Mouse (Mus musculus) intestine, embryonic 16.5 days (tissue): ENCODE results near the gene Mtx3. TPM values are rescaled to one million over a fixed set of nuclear protein-coding genes. Genes with fewer than 3 reads are reported as not detected.

Source experiments
- ATAC-seq: fragments of 200-750 bp; cut with Nextera tagmentation; 2 replicates; pipeline ENCODE4 v1.8.0; 2017; ENCODE audit warnings: moderate TSS enrichment, moderate library complexity
- H3K27ac ChIP-seq: fragments of 300-500 bp; sonication (generic); 2 replicates; pipeline ENCODE4 v1.5.1; 2014; ENCODE audit warnings: mild to moderate bottlenecking, low read length
- H3K27me3 ChIP-seq: fragments of 300-500 bp; sonication (generic); replicated peaks from 2 replicates; pipeline ENCODE4 v1.6.1; 2014; ENCODE audit warnings: low read length, control low read depth, mixed read lengths; ENCODE audit not compliant: control insufficient read depth, insufficient read depth
- H3K36me3 ChIP-seq: fragments of 300-500 bp; sonication (generic); 2 replicates; pipeline ENCODE4 v1.6.1; 2014; ENCODE audit warnings: low read length, control low read depth; ENCODE audit not compliant: control insufficient read depth, insufficient read depth
- H3K4me1 ChIP-seq: fragments of 300-500 bp; sonication (generic); 2 replicates; pipeline ENCODE4 v1.6.1; 2014; ENCODE audit warnings: low read length, control low read depth, mixed read lengths; ENCODE audit not compliant: control insufficient read depth, insufficient read depth
- H3K4me2 ChIP-seq: fragments of 300-500 bp; sonication (generic); 2 replicates; pipeline ENCODE4 v1.6.1; 2014; ENCODE audit warnings: low read depth, low read length, control low read depth
- H3K4me3 ChIP-seq: fragments of 300-500 bp; sonication (generic); 2 replicates; pipeline ENCODE4 v1.5.1; 2014; ENCODE audit warnings: mild to moderate bottlenecking, low read length
- H3K9ac ChIP-seq: fragments of 300-500 bp; sonication (generic); 2 replicates; pipeline ENCODE4 v1.6.1; 2014; ENCODE audit warnings: low read depth, low read length
- H3K9me3 ChIP-seq: fragments of 300-500 bp; sonication (generic); 2 replicates; pipeline ENCODE4 v1.6.1; 2016; ENCODE audit warnings: low read length, control low read depth; ENCODE audit not compliant: control insufficient read depth
- WGBS: fragments of 180-500 bp; shearing (Covaris S2); extraction: QIAGEN DNeasy Blood & Tissue Kit; methylation state at CpG from one replicate; pipeline ENCODE4 v1.1.7; 2014; 5-methylcytosine and 5-hydroxymethylcytosine counted together
- polyA plus RNA-seq: library from polyadenylated mRNA; unstranded; fragments of >200 nt; fragmentation: Nextera tagmentation; extraction: Ambion mirVana; gene quantifications from 2 replicates; pipeline ENCODE4 v1.2.1, GENCODE M21; 2015

Gene Mtx3
- polyA plus RNA-seq, 1 experiment from 2014 or later: 3.1 TPM

GRCm38 (mm10) chr13:92833162-92833561 lies 11.4 kb upstream of the Mtx3 start:
- no peak overlapping the region for H3K4me2 ChIP-seq
- H3K4me1 ChIP-seq: no peaks in the 10 kb centered on the region
- no peaks in the 10 kb centered on the region for H3K9me3 ChIP-seq
- H3K36me3 ChIP-seq: no peaks in the 10 kb centered on the region
- no peaks in the 10 kb centered on the region for H3K27me3 ChIP-seq
- ATAC-seq: no peak
- no peak overlapping the region for H3K9ac ChIP-seq
- no peak overlapping the region for H3K4me3 ChIP-seq
- 63% methylated on average over 4 of the region's 4 CpGs for WGBS
- no peak overlapping the region for H3K27ac ChIP-seq

GRCm38 (mm10) chr13:92846438-92846837 lies 1.9 kb downstream of the Mtx3 start:
- WGBS: 60% methylated on average over 4 of the region's 4 CpGs
- no peak overlapping the region for H3K4me2 ChIP-seq
- H3K36me3 ChIP-seq: peaks cover 3% of the 10 kb centered on the region; the same call in 1 of the 2 replicates
- no peak overlapping the region for H3K4me3 ChIP-seq
- no peak for ATAC-seq
- no peak overlapping the region for H3K9ac ChIP-seq
- 0 out of 2 replicates have a peak, but pooled peaks cover 3% of the 10 kb centered on the region for H3K4me1 ChIP-seq
- H3K27ac ChIP-seq: no peak overlapping the region
- H3K27me3 ChIP-seq: no peaks in the 10 kb centered on the region
- H3K9me3 ChIP-seq: no peaks in the 10 kb centered on the region

GRCm38 (mm10) chr13:92847336-92847735 lies 2.8 kb downstream of the Mtx3 start:
- 93% methylated on average over 7 of the region's 7 CpGs for WGBS

GRCm38 (mm10) chr13:92848002-92848401 lies 3.4 kb downstream of the Mtx3 start:
- Histone ChIP-seq H3K36me3 (peaks cover 3% of the 10 kb centered on the region; the same call in 1 of the 2 replicates), H3K4me3 (no peak overlapping the region), H3K4me1 (0 out of 2 replicates have a peak, but pooled peaks cover 3% of the 10 kb centered on the region), H3K4me2 (no peak overlapping the region), H3K27me3 (no peaks in the 10 kb centered on the region), H3K9ac (no peak overlapping the region), H3K27ac (no peak overlapping the region), H3K9me3 (no peaks in the 10 kb centered on the region)
- no peak for ATAC-seq
- 78% methylated on average over 5 of the region's 5 CpGs for WGBS

More at GRCm38 (mm10) chr13:92847336-92847735, 2.8 kb downstream of the Mtx3 start:
- Histone ChIP-seq H3K4me3 (no peak overlapping the region), H3K9me3 (no peaks in the 10 kb centered on the region), H3K9ac (no peak overlapping the region), H3K4me2 (no peak overlapping the region), H3K4me1 (0 out of 2 replicates have a peak, but pooled peaks cover 3% of the 10 kb centered on the region), H3K27ac (no peak overlapping the region), H3K36me3 (peaks cover 3% of the 10 kb centered on the region; the same call in 1 of the 2 replicates), H3K27me3 (no peaks in the 10 kb centered on the region)
- ATAC-seq: no peak

- Histone ChIP-seq H3K4me2 (no peak overlapping the region), H3K27me3 (no peaks in the 10 kb centered on the region), H3K9me3 (no peaks in the 10 kb centered on the region), H3K4me3 (no peak overlapping the region), H3K36me3 (no peaks in the 10 kb centered on the region), H3K9ac (no peak overlapping the region), H3K27ac (no peak overlapping the region), H3K4me1 (no peaks in the 10 kb centered on the region)
- ATAC-seq: no peak
- WGBS: 66% methylated on average over 4 of the region's 4 CpGs
These were observed 11.3 kb downstream of the Mtx3 start for GRCm38 (mm10) chr13:92855901-92856300.

- H3K4me3 ChIP-seq: no peak overlapping the region
- H3K9ac ChIP-seq: no peak overlapping the region
- no peaks in the 10 kb centered on the region for H3K36me3 ChIP-seq
- no peaks in the 10 kb centered on the region for H3K9me3 ChIP-seq
- H3K4me2 ChIP-seq: no peak overlapping the region
- H3K27me3 ChIP-seq: no peaks in the 10 kb centered on the region
- ATAC-seq: no peak
- H3K27ac ChIP-seq: no peak overlapping the region
- no peaks in the 10 kb centered on the region for H3K4me1 ChIP-seq
- WGBS: 64% methylated on average over 5 of the region's 5 CpGs
These were observed 14.2 kb downstream of the Mtx3 start for GRCm38 (mm10) chr13:92858808-92859207.

GRCm38 (mm10) chr13:92859959-92860358 lies 15.4 kb downstream of the Mtx3 start:
- H3K4me3 ChIP-seq: no peak overlapping the region
- ATAC-seq: no peak

GRCm38 (mm10) chr13:92865358-92865757 lies 20.8 kb downstream of the Mtx3 start:
- H3K4me1 ChIP-seq: 0 out of 2 replicates have a peak, but pooled peaks cover 3% of the 10 kb centered on the region
- WGBS: 50% methylated on average over 7 of the region's 7 CpGs
- peak; percentile 59; the same call in 1 of the 2 replicates for ATAC-seq
- H3K9me3 ChIP-seq: no peaks in the 10 kb centered on the region
- no peaks in the 10 kb centered on the region for H3K36me3 ChIP-seq
- no peak overlapping the region for H3K4me2 ChIP-seq
- H3K4me3 ChIP-seq: no peak overlapping the region
- peak overlapping the region; percentile 10; the same call in 1 of the 2 replicates for H3K27ac ChIP-seq
- H3K27me3 ChIP-seq: no peaks in the 10 kb centered on the region
- no peak overlapping the region for H3K9ac ChIP-seq

More at GRCm38 (mm10) chr13:92859959-92860358, 15.4 kb downstream of the Mtx3 start:
- whole genome bisulfite sequencing: 73% methylated on average over 4 of the region's 4 CpGs
- H3K27ac ChIP-seq: no peak overlapping the region
- no peak overlapping the region for H3K4me2 ChIP-seq
- no peaks in the 10 kb centered on the region for H3K27me3 ChIP-seq
- H3K4me1 ChIP-seq: no peaks in the 10 kb centered on the region
- H3K36me3 ChIP-seq: no peaks in the 10 kb centered on the region
- H3K9ac ChIP-seq: no peak overlapping the region
- H3K9me3 ChIP-seq: no peaks in the 10 kb centered on the region

- no peak overlapping the region for H3K27ac ChIP-seq
- H3K36me3 ChIP-seq: no peaks in the 10 kb centered on the region
- H3K9me3 ChIP-seq: no peaks in the 10 kb centered on the region
- no peak overlapping the region for H3K4me2 ChIP-seq
- no peak for ATAC-seq
- WGBS: 67% methylated on average over 1 of the region's 1 CpGs
- no peaks in the 10 kb centered on the region for H3K27me3 ChIP-seq
- 0 out of 2 replicates have a peak, but pooled peaks cover 3% of the 10 kb centered on the region for H3K4me1 ChIP-seq
- no peak overlapping the region for H3K9ac ChIP-seq
- no peak overlapping the region for H3K4me3 ChIP-seq
These were observed 22.1 kb downstream of the Mtx3 start for GRCm38 (mm10) chr13:92866680-92867079.

- Histone ChIP-seq H3K36me3 (no peaks in the 10 kb centered on the region), H3K4me1 (no peaks in the 10 kb centered on the region), H3K27ac (no peak overlapping the region), H3K9ac (no peak overlapping the region), H3K4me2 (no peak overlapping the region), H3K27me3 (no peaks in the 10 kb centered on the region), H3K9me3 (no peaks in the 10 kb centered on the region), H3K4me3 (no peak overlapping the region)
- no peak for ATAC-seq
- WGBS: 51% methylated on average over 4 of the region's 4 CpGs
These were observed 35.0 kb downstream of the Mtx3 start for GRCm38 (mm10) chr13:92879514-92879913.
